Mouse (Mus musculus): ENCODE measurements around the gene Dhx16. TPM values are rescaled to one million over a fixed set of nuclear protein-coding genes. Genes with fewer than 3 reads are reported as not detected.
"Not testable (repeated sequence)": the region's sequence is repeated elsewhere in the genome, so short reads cannot be mapped to it uniquely, and the experiment has no call there.

The Dhx16 gene
- total RNA-seq, 2 experiments from 2014 or later: 12.6 to 16.8 TPM

DNA sequence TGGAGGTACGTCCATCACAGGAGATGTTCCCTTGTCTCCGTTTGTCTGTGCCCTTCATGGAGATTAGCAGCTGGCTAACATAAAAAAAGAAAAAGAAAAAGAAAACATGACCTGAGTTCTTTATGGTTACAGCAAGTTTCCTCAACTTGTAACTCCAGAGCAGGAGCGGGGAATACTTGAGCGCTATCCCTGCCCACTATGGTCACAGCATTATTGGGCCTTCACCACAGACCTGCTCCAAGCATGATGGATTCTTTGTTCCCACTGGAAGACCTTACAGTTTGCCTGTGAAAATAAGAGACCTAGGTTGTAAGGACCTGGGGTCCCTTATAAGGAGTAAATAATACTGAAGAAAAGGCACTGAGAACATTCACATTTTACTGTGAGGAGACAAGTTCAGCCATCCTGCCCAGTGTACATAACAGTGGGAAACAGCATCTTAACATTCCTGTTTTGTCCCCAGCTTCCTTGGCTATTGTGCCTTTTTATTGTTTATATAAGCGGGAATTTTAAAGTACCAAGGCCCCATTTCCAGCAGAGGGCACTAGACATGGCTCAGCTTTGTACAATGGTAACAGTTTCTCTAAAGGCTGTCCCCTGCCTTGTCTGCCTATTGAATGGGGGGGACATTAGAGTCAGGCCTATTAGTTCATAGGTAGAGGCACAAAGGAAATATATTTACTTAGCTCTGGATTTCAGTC lies 41.4 kb downstream of the Dhx16 start:
- DNase-seq: no peak

DNA sequence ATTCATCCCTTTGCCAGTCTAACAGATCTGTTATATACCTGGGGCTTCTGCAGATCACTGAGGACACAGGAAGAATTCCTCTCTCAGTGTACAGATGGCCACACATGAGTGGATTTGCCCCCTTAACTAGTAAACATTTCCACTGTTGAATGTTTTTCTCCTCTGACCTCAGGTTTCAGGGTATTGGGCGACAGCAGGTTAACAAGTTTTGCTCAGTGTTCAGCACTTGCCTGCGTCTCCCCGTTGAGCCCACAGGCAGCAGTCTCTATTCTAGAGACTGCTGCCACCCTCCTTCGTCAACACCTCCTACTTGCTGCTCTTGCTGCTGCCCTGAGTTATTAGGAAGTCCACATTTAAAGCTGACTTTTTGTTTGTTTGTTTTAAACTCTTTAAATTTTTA lies 42.1 kb downstream of the Dhx16 start:
- DNase-seq: no peak

DNA sequence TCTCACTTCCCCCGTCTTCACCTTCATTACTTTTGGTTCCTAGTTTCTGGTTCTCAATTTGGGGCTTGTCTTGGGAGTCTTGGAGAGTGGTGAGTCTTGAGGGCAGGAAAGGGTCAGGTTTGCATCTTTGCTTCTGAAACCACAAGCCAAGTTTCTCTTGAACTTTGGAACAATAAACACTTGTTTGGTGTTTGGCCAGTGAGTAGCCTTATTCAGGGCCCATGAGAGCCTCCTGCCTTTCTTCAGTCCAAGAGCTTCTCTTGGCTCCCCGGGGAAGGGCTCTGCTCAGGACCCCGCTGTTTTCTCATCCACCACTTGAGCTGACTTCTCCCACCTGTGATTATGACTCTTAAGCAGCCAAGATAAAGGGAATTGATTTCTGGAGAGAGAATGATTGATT lies 42.9 kb downstream of the Dhx16 start:
- no peak for DNase-seq

DNA sequence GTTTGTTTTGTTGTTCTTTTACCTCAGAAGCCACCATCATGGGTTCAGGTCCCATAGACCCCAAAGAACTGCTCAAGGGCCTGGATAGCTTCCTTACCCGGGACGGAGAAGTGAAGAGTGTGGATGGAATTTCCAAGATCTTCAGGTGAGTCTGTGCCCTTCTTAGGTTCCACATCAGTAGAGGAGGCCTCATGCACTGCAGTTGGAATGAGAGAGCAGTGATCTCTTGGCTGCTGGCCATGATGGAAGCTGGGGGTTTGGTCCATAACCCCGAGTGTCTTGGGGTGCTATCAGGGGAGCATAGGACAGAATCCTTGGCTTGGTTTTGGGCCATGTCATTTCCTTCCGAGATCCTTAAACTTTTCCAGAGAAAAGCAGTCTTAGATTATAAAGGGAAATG lies 43.7 kb downstream of the Dhx16 start:
- no peak for DNase-seq

DNA sequence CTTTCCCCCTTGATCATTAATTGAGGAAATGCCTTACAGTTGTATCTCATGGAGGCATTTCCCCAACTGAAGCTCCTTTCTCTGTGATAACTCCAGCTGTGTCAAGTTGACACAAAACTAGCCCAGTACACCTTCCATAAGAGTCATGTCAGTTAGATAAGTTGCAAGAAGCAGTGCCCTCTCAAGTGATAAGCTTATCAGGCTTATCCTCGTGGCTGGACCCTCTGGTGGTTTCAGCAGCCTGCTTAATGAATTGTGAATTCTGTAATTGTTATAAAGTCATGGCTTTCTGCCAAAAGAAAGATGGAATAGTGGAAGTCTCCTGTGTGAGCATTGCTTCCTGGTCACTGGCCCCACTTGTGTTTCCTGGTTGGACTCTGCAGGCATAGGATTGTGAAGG lies 47.9 kb downstream of the Dhx16 start:
- no peak for DNase-seq

DNA sequence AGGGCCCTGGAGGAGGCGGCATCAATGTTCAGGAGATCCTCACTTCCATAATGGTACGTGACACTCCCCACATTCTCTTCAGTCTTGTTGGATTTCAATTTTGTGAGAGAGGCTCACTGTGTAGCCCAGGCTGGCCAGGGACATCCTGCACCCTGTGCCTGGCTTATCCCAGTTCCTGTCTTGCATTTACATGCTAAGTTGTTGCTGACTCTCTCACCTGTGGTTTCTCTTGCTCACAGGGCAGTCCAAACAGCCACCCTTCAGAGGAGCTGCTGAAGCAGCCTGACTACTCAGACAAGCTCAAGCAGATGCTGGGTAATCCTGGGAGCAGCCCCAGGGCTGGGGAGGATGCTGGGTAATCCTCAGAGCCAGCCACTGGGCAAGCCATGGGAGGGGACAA lies 49.9 kb downstream of the Dhx16 start:
- no peak for DNase-seq

DNA sequence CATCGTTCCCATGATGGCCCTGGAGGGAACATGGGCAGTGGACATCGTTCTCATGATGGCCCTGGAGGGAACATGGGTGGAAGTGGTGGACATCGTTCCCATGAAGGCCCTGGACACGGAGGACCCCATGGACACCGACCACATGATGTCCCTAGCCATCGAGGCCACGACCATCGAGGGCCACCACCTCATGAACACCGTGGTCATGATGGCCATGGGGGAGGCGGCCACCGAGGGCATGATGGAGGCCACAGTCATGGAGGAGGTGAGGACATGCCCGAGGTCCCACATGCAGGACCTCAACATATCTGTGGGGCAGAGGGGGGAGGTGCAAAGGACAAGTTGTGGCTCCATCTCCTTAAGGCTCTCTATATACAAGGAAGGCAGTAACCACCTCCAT lies 51.0 kb downstream of the Dhx16 start:
- DNase-seq: no peak

DNA sequence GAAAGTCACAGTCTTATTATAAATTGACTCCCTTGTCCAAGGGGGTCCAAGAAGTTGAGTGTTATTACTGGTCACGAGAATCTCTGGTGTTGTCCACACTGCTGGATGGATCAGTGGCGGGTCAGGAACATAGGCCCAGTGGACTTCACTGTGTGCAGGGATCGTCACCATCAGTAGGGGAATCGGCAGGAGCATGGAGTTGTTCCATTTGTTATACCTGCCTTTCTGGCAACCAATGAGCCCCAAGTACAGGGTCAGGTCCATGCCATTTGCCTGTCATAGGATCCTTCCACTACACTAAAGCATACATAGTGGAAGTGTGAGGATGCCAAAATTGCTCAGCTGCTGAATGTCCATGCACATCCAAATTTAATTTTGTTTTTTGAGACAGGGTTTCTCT lies 53.0 kb downstream of the Dhx16 start:
- DNase-seq: no peak

DNA sequence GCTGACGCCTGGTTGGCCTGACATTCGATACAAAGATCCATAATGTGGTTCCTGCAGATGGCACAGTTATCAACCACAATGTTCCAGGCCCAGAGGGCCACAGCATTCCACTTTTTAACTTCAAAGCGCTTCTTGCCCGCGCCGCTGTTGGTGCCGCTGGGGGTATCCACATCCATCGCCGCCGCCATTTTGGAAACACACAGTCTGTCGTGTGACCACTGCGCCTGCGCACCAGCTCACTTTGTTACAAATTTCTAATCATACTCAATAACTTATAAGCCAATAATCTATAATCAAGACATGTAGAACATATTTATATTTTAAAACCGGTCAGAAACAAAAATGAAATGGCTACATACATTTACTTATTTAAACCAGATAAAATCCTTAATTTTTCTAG lies 56.1 kb downstream of the Dhx16 start:
- DNase-seq: not testable (repeated sequence)

DNA sequence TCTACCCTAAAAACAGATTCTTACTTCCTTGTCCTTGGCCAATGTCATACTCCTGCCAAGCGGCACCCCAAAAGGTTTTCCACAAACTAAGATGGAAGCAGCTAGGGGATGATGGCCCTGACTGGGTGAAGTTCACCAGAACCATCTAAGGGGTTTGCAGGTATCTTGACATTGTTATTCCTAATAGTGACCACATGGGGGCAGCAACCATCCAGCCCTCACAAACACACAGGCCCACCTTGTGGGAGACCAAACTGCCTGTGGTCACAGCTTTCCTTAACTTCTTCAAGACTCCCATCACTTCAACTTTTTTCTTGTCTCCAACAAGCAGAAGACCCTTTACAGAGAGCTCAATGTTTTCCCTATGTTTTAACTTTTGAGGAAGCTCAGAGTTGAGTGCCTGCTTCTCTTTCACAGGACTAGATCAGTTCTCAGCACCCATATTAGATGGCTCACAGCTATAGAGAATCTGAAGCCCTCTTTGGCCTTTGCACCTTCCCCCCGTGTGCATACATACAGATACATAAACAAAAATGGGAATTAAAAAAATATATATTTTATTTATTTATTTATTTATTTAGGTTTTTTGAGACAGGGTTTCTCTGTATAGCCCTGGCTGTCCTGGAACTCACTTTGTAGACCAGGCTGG lies 58.2 kb downstream of the Dhx16 start:
- DNase-seq: no peak

DNA sequence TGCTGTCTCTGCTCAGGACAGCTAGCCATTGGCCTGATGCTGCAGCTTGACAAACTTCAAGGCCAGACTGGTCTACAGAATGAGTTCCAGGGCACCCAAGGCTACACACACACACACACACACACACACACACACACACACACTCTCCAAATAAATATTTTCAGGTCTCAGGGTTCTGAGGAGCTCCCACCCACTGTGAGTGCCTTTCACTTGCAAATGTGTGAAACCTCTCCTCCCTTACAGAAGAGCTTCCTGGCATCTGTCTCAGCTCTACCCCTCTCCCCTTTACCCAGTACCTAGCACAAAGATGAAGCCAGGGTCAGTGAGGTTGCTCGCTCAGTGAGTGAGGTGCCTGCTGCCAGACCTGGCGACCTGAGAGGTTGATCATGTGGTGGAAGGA lies 59.5 kb downstream of the Dhx16 start:
- DNase-seq: no peak

DNA sequence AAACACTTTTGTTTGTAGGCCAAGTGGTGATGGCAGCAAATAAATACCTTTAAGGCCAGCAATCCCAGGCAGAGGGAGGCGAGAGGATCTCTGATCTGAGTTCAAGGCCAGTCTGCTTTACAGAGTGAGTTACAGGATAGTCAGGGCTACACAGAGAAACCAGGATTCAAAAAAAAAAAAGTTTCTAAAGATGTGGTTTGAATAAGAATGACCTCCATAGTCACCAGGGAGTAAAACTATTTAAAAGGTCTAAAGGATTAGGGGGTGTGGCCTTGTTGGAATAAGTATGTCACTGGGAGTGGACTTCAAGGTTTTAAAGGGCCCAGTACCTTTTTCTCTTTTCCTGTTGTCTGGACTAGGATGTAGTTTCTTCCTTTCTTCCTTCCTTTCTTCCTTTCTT lies 60.3 kb downstream of the Dhx16 start:
- DNase-seq: no peak

Small RNA genes lying within 50 kb of the gene (microRNA-seq; reads per million reads assigned to microRNA genes)
- gene Gm28033 (0 to 0.25 reads per million in 2 experiments), gene Mir1894 (0 reads per million in 2 experiments)

Other genes with a start within 250 kb of the Dhx16 start
- gene Mucl3, start 236.1 kb upstream of the Dhx16 start, total RNA-seq (2021): not detected
- 10 to 100 TPM; 17.0 to 24.0 TPM for gene Vars2, start 212.2 kb upstream of the Dhx16 start, total RNA-seq (2021)
- gene Gtf2h4, start 206.1 kb upstream of the Dhx16 start, total RNA-seq (2021): 10 to 100 TPM; 18.2 to 20.5 TPM
- gene Ddr1, start 175.2 kb upstream of the Dhx16 start, total RNA-seq (2021): 10 to 100 TPM; 35.2 to 42.8 TPM
- 1 to 10 TPM; 4.5 to 5.8 TPM for gene Ier3, start 58.1 kb upstream of the Dhx16 start, total RNA-seq (2021)
- 10 to 100 TPM; 38.8 to 41.3 TPM for gene Flot1, start 56.6 kb upstream of the Dhx16 start, total RNA-seq (2021)
- 100 to 1,000 TPM; 205 to 251 TPM for gene Tubb5, start 41.5 kb upstream of the Dhx16 start, total RNA-seq (2021)
- 10 to 100 TPM; 10.1 to 14.6 TPM for gene Mdc1, start 38.3 kb upstream of the Dhx16 start, total RNA-seq (2021)
- gene Nrm, start 18.5 kb upstream of the Dhx16 start, total RNA-seq (2021): 1 to 10 TPM; 7.8 to 9.7 TPM
- gene Ppp1r18, start 14.2 kb upstream of the Dhx16 start, total RNA-seq (2021): 10 to 100 TPM; 14.7 to 21.9 TPM
- 10 to 100 TPM; 49.6 to 56.2 TPM for gene 2310061I04Rik, start 17.6 kb downstream of the Dhx16 start, total RNA-seq (2021)
- 1 to 10 TPM; 6.4 to 9.8 TPM for gene Atat1, start 30.3 kb downstream of the Dhx16 start, total RNA-seq (2021)
- 10 to 100 TPM; 44.8 to 54.4 TPM for gene Mrps18b, start 36.6 kb downstream of the Dhx16 start, total RNA-seq (2021)
- 10 to 100 TPM; 31.4 to 47.1 TPM for gene Ppp1r10, start 36.6 kb downstream of the Dhx16 start, total RNA-seq (2021)
- gene Abcf1, start 89.9 kb downstream of the Dhx16 start, total RNA-seq (2021): 10 to 100 TPM; 65.7 to 71.6 TPM
- 10 to 100 TPM; 21.7 to 28.5 TPM for gene Gnl1, start 100.0 kb downstream of the Dhx16 start, total RNA-seq (2021)
- gene Prr3, start 100.4 kb downstream of the Dhx16 start, total RNA-seq (2021): 1 to 10 TPM; 5.1 to 9.3 TPM
- gene H2-T24, start 140.7 kb downstream of the Dhx16 start, total RNA-seq (2021): under 1 TPM; 0.45 to 0.84 TPM
- 1 to 10 TPM; 5.2 to 6.7 TPM for gene H2-T23, start 153.0 kb downstream of the Dhx16 start, total RNA-seq (2021)
- gene H2-T22, start 162.9 kb downstream of the Dhx16 start, total RNA-seq (2021): 1 to 10 TPM; 8.1 to 8.8 TPM
- gene Gm6034, start 163.1 kb downstream of the Dhx16 start, total RNA-seq (2021): under 1 TPM in 1 of 2 experiments, not detected in 1; 0.16 TPM
- 1 to 10 TPM; 1.6 to 2.0 TPM for gene Gm11127, start 178.6 kb downstream of the Dhx16 start, total RNA-seq (2021)
- not detected for gene Gm19684, start 241.9 kb downstream of the Dhx16 start, total RNA-seq (2021)
- not detected for gene Gm7030, start 249.6 kb downstream of the Dhx16 start, total RNA-seq (2021)